Mouse (Mus musculus): ENCODE data around the gene Ank2.

The Ank2 gene

GRCm38 (mm10) chr3:127038570-127038969, 460.6 kb downstream of the Ank2 start:
- in situ Hi-C loops (cut with MboI, MseI) = no loop called here

- in situ Hi-C loops (cut with MboI, MseI) = no loop called here
Measured at GRCm38 (mm10) chr3:127036118-127036517, 463.0 kb downstream of the Ank2 start.

- in situ Hi-C loops (cut with MboI, MseI) = no loop called here
Measured at GRCm38 (mm10) chr3:127035540-127035939, 463.6 kb downstream of the Ank2 start.

GRCm38 (mm10) chr3:127034983-127035382, 464.2 kb downstream of the Ank2 start:
- in situ Hi-C loops (cut with MboI, MseI) = no loop called here

DNA sequence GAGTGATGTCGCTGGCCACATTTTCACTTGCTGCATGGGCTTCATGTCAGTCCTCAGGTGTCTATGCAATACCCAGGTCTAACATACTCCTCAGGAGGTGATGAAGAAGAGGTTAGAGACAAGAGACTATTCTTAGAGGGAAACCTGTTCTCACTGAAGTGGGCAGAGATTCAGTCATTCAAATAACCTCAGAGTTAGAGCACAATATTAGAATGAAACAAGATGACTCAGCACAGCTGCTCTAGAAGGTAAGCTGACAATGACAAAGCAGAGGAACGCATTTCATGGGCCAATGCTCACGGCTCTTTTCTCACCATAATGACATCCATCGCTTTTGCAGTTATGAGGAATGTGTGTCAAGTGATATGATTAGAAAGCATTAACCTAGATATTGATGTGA, 475.2 kb downstream of the Ank2 start:
- in situ Hi-C loops (cut with MboI, MseI) = no loop called here

- in situ Hi-C loops (cut with MboI, MseI) = no loop called here
Measured at GRCm38 (mm10) chr3:127020167-127020566, 479.0 kb downstream of the Ank2 start.

GRCm38 (mm10) chr3:127019728-127020127, 479.4 kb downstream of the Ank2 start:
- in situ Hi-C loops (cut with MboI, MseI) = no loop called here

DNA sequence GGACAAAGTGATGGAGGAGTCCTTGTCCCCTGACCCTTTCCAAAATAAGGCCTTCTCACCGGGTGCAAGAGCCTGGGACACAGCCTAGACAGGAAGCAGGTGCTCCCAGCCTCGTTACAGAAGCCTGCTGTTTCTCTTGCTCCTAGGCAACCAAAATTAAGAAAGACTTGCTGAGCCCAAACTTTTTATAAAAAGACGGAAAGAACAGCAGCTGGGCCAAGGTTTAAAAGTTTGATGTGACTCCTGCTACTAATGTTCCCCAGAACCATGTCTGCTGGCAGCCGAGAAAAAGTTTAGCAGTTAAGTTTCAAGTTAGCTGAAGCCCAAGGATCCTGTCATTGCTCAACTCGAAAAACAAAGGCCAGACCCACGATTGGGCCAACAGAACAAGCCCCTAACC, 480.0 kb downstream of the Ank2 start:
- in situ Hi-C loops (cut with MboI, MseI) = no loop called here

GRCm38 (mm10) chr3:127017523-127017922, 481.6 kb downstream of the Ank2 start:
- in situ Hi-C loops (cut with MboI, MseI) = no loop called here

DNA sequence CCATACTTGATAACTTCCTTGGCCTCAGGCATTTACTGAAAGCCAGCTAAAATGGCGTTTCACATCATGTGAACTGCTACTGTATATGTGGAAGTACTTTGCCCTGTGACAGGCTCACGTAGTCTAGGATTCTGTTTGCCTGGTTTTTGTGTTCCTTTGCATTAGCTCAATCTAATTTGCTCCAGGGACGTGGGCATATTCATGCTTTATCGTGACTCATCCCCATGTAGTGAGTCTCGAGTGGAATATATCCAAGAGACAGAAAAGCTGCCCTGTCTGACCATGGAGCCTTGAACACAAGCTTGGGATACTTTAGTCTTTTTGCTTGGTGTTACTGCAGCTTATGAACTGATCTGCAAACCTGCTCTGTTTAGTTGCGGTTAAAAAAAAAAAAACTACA, 483.6 kb downstream of the Ank2 start:
- in situ Hi-C loops (cut with MboI, MseI) = no loop called here

DNA sequence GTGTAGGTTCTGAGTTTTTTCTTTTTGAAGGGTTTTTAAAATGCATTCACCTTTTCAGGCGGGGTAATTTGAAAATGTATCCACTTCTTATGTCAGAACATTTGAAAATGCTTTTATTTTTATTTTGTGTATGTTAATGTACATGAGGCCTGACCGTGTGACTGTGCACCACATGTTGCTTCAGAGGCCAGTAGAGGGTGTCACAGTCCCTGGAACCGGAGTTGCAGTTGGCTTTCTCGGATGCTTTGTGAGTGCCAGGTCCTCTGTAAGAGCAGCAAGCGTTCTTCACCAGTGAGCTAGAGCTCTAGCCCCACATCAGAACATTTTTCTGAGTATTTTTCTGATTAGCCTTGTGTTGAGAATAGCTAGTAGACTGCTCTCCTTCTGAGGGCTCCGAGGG, 484.0 kb downstream of the Ank2 start:
- in situ Hi-C loops (cut with MboI, MseI) = no loop called here

DNA sequence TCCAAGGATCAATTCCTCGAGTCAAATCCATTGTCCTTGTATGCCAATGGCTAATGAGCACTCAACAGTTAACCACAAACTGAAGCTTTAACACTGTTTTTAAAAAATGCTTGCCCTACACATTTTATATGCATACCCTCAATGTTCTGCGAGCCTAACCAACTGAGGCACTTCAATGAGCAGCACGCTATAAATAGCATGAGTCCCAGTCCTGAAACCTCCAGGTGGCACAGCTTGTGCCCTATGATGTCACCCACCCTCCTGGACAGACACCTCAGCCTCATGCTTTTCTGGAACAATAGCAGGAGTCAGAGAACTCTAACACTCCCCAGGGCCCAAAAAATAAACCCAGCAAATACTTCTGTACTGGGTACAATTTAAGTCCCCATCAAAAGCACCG, 485.2 kb downstream of the Ank2 start:
- in situ Hi-C loops (cut with MboI, MseI) = no loop called here

- in situ Hi-C loops (cut with MboI, MseI) = no loop called here
Measured at GRCm38 (mm10) chr3:127012525-127012924, 486.6 kb downstream of the Ank2 start.

GRCm38 (mm10) chr3:127005898-127006673, 493.1 kb downstream of the Ank2 start:
- in situ Hi-C loops (cut with MboI, MseI) = no loop called here

DNA sequence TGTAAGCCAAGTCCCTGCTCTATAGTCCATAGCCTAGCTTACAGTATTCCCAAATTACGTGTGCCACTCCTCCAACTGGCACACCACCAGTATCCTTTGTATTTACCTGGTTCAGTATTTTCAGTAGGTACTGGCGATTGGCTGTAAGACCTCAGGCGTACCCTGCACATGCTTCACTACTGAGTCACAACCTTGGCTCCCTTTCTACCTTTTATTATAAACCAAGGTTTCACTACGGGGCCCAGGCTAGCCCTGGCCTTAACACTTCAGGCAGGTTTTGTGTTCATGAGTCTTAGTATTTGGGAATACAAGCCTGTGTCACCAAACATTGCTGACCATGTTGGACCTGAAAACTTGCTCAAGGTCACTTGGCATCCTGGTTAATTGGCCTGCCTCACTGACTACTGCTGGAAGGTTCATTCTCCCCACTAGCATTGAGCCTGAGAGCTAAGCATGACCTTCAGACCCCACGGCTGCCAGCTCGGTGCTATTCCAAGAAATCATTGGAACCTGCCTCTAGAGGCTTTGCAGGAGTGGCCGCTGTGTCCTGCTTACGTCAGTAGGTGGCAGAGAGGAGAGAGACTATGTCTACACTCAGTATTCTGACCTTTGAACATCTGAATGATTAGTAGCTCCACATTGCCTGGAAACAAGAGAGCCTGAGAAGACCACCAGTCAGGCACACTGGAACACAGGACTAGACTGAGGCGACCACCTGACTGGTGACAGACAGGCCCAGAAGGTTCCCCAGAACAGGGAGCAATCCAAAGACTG, 494.1 kb downstream of the Ank2 start:
- in situ Hi-C loops (cut with MboI, MseI) = no loop called here

DNA sequence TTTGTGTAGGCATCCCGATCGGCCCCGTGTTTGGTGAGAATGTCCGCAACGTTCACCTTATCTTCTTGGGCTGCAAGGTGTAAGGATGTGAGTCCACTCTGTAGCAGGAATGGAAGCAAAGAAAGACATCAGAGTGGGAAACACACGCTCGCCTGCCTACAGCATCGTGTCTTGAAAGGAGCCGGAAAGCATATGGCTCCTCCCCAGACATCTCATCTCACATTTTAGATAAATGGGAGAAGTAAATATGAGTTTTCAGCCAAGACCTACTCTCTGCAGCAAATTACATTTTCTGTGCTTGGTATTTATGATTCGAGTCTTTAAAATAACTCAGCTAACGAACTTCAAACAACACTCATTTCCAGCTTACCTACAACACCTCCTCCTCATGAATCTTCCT, 495.2 kb downstream of the Ank2 start:
- in situ Hi-C loops (cut with MboI, MseI) = no loop called here

- in situ Hi-C loops (cut with MboI, MseI) = loop anchor here (10.0 kb wide), 1 partner anchor 1844 kb away; no protein-coding TSS in a partner anchor
Measured at GRCm38 (mm10) chr3:126998742-126999112, 500.4 kb downstream of the Ank2 start.

- in situ Hi-C loops (cut with MboI, MseI) = loop anchor here (10.0 kb wide), 1 partner anchor 1843 kb away; no protein-coding TSS in a partner anchor
Measured at GRCm38 (mm10) chr3:126998008-126998741, 501.0 kb downstream of the Ank2 start.

- in situ Hi-C loops (cut with MboI, MseI) = loop anchor here (10.0 kb wide), 1 partner anchor 1843 kb away; no protein-coding TSS in a partner anchor
Measured at GRCm38 (mm10) chr3:126997391-126998007, 501.7 kb downstream of the Ank2 start.

GRCm38 (mm10) chr3:126996721-126997120, 502.4 kb downstream of the Ank2 start:
- in situ Hi-C loops (cut with MboI, MseI) = loop anchor here (10.0 kb wide), 1 partner anchor 1842 kb away; no protein-coding TSS in a partner anchor

- in situ Hi-C loops (cut with MboI, MseI) = loop anchor here (10.0 kb wide), 1 partner anchor 1841 kb away; no protein-coding TSS in a partner anchor
Measured at GRCm38 (mm10) chr3:126995970-126996369, 503.2 kb downstream of the Ank2 start.
